Mouse (Mus musculus): ENCODE results near the gene Fancc.

GRCm38 (mm10) chr13:63544967-63545253, 47.8 kb upstream of the Fancc start:
- no peak for TF ChIP-seq CTCF (IDR thresholded peaks at IDR 0.05; ENCODE audit: borderline replicate concordance, insufficient read depth, low read depth, low read length)
- TF ChIP-seq POLR2A (IDR thresholded peaks at IDR 0.05; ENCODE audit: borderline replicate concordance, insufficient read depth, low read length), result no peak
